22 mouse cellular contexts compared by ENCODE assay signal in the genomic region with DNA sequence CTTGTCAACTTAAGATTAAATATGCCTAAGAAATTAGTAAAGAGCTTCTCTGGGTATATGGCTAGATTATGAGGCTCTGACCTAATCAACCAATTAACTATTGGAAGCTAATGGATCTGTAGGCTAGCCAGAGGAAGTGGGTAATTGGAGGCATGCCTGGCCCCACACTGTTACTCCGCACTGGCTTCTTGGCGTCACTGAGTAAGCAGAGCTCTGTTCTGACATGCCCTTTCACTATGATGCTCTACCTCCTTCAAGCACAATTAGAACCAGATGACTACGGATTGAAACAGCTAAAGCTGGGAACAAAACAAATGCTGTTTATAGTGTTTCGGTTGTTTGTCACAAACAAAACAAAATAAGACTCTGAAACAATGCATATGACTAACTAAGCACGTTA. TPM values are rescaled to one million over a fixed set of nuclear protein-coding genes. Genes with fewer than 3 reads are reported as not detected.
DNase-seq lines count a peak whose midpoint lies in the region; ATAC-seq lines count a peak whose summit lies in the region.
"Had no signal": no experiment of that assay in that cellular context is flagged by ENCODE, and none has a peak within 500 bp of the region (broad histone marks: within the 10 kb centered on the region; RNA-seq: fewer than 3 reads in every experiment).

No protein-coding gene starts in this region.

- DNase-seq in cerebellum, adult 18-20 months = peak; percentile 26 to 37
- no peak for DNase-seq in cerebellum, adult 11 months
- DNase-seq in embryo, embryonic 11 days = peak; percentile 33
- DNase-seq in limb, embryonic 10.5 days (ENCODE audit: low spot score) = peak; percentile 43
- DNase-seq in right cerebral cortex, adult 2 months (ENCODE audit: low spot score in 2 of 2) = no peak
- DNase-seq: adrenal gland, adult 2 months; gastrocnemius, postnatal 25 days; heart, adult 18-20 months; heart, postnatal 14 days; kidney, adult 18-20 months; layer of hippocampus, adult 9-11 months; lung, postnatal 4 days; thymus, postnatal 25 days had no signal

- WGBS in neural tube, embryonic 14.5 days = 58% methylated on average over 5 of the region's 5 CpGs
- 69% methylated on average over 5 of the region's 5 CpGs for WGBS in neural tube, embryonic 15.5 days
- WGBS in limb, embryonic 10.5 days = 24% methylated on average over 5 of the region's 5 CpGs
- WGBS in midbrain, embryonic 16.5 days = 77% methylated on average over 5 of the region's 5 CpGs

- H3K4me2 ChIP-seq in neural tube, embryonic 14.5 days (ENCODE audit: low read depth, low read length) = no peak overlapping the region
- H3K4me2 ChIP-seq in neural tube, embryonic 15.5 days = no peak overlapping the region
- H3K4me2 ChIP-seq in midbrain, embryonic 16.5 days (ENCODE audit: low read length) = no peak overlapping the region
- H3K4me2 ChIP-seq: heart, embryonic 13.5 days; hindbrain, embryonic 13.5 days had no signal

- no peak overlapping the region for H3K27ac ChIP-seq in neural tube, embryonic 14.5 days (ENCODE audit: low read depth, low read length)
- no peak overlapping the region for H3K27ac ChIP-seq in neural tube, embryonic 15.5 days (replicated peaks)
- peak overlapping the region; percentile 56; the same call in 1 of the 2 replicates for H3K27ac ChIP-seq in limb, embryonic 10.5 days
- no peak overlapping the region for H3K27ac ChIP-seq in midbrain, embryonic 16.5 days (ENCODE audit: low read length)
- H3K27ac ChIP-seq: forebrain, embryonic 10.5 days; heart, embryonic 13.5 days; hindbrain, embryonic 13.5 days; midbrain, embryonic 10.5 days had no signal

- H3K9ac ChIP-seq in neural tube, embryonic 14.5 days (replicated peaks; ENCODE audit: low read depth, low read length) = no peak overlapping the region
- H3K9ac ChIP-seq in neural tube, embryonic 15.5 days (replicated peaks) = no peak overlapping the region
- H3K9ac ChIP-seq in midbrain, embryonic 16.5 days (ENCODE audit: low read depth, low read length) = no peak overlapping the region
- H3K9ac ChIP-seq: heart, embryonic 13.5 days; hindbrain, embryonic 13.5 days had no signal

- ATAC-seq in neural tube, embryonic 14.5 days (ENCODE audit: low read depth) = 0 out of 2 replicates have a peak, but pooled peaks have one; percentile 38
- no peak for ATAC-seq in neural tube, embryonic 15.5 days (ENCODE audit: low FRiP score)
- ATAC-seq in midbrain, embryonic 16.5 days = no peak
- ATAC-seq: forebrain, embryonic 16.5 days; inflammation-experienced regulatory T-cells, adult 6 months had no signal

- no peak overlapping the region for H3K4me3 ChIP-seq in neural tube, embryonic 14.5 days (ENCODE audit: low read depth, low read length)
- H3K4me3 ChIP-seq in neural tube, embryonic 15.5 days (replicated peaks) = no peak overlapping the region
- no peak overlapping the region for H3K4me3 ChIP-seq in limb, embryonic 10.5 days
- no peak overlapping the region for H3K4me3 ChIP-seq in midbrain, embryonic 16.5 days (ENCODE audit: low read depth, low read length)
- H3K4me3 ChIP-seq: forebrain, embryonic 10.5 days; heart, embryonic 13.5 days; hindbrain, embryonic 13.5 days; midbrain, embryonic 10.5 days had no signal

- no peaks in the 10 kb centered on the region for H3K36me3 ChIP-seq in neural tube, embryonic 14.5 days (ENCODE audit: control insufficient read depth, insufficient read depth, low read length)
- H3K36me3 ChIP-seq in neural tube, embryonic 15.5 days = no peaks in the 10 kb centered on the region
- peaks cover 7% of the 10 kb centered on the region for H3K36me3 ChIP-seq in limb, embryonic 10.5 days
- H3K36me3 ChIP-seq in midbrain, embryonic 16.5 days (ENCODE audit: control insufficient read depth, insufficient read depth, low read length) = no peaks in the 10 kb centered on the region
- H3K36me3 ChIP-seq: heart, embryonic 13.5 days; hindbrain, embryonic 13.5 days; midbrain, embryonic 10.5 days had no signal

- no peaks in the 10 kb centered on the region for H3K4me1 ChIP-seq in neural tube, embryonic 14.5 days (ENCODE audit: control insufficient read depth, insufficient read depth, low read length)
- peaks cover 2% of the 10 kb centered on the region; the same call in 1 of the 2 replicates for H3K4me1 ChIP-seq in neural tube, embryonic 15.5 days
- peaks cover 8% of the 10 kb centered on the region for H3K4me1 ChIP-seq in limb, embryonic 10.5 days
- no peaks in the 10 kb centered on the region for H3K4me1 ChIP-seq in midbrain, embryonic 16.5 days (ENCODE audit: control insufficient read depth, insufficient read depth, low read length)
- H3K4me1 ChIP-seq: heart, embryonic 13.5 days; hindbrain, embryonic 13.5 days; midbrain, embryonic 10.5 days had no signal

- H3K27me3 ChIP-seq in neural tube, embryonic 14.5 days (ENCODE audit: control insufficient read depth, insufficient read depth, low read length) = no peaks in the 10 kb centered on the region
- no peaks in the 10 kb centered on the region for H3K27me3 ChIP-seq in neural tube, embryonic 15.5 days (replicated peaks)
- H3K27me3 ChIP-seq in limb, embryonic 10.5 days (ENCODE audit: low read depth, poor library complexity, severe bottlenecking) = no peaks in the 10 kb centered on the region
- H3K27me3 ChIP-seq in midbrain, embryonic 16.5 days (ENCODE audit: control insufficient read depth, insufficient read depth, low read depth, low read length) = no peaks in the 10 kb centered on the region
- H3K27me3 ChIP-seq: heart, embryonic 13.5 days; hindbrain, embryonic 13.5 days had no signal

- H3K9me3 ChIP-seq in neural tube, embryonic 14.5 days (ENCODE audit: control insufficient read depth, low read length) = no peaks in the 10 kb centered on the region
- no peaks in the 10 kb centered on the region for H3K9me3 ChIP-seq in neural tube, embryonic 15.5 days (replicated peaks)
- H3K9me3 ChIP-seq in limb, embryonic 10.5 days (replicated peaks) = no peaks in the 10 kb centered on the region
- H3K9me3 ChIP-seq in midbrain, embryonic 16.5 days (replicated peaks; ENCODE audit: control insufficient read depth, low read length, poor library complexity, severe bottlenecking) = no peaks in the 10 kb centered on the region
- H3K9me3 ChIP-seq: forebrain, embryonic 10.5 days; heart, embryonic 13.5 days; hindbrain, embryonic 13.5 days; midbrain, embryonic 10.5 days had no signal

RNA-seq across cellular contexts. Expression of a gene that starts 16.0 kb away (rescaled TPM):
- 90.7 and 93.2 TPM in 2 replicates for polyA plus RNA-seq in neural tube, embryonic 14.5 days (2014; fragmentation: Nextera tagmentation; extraction: Ambion mirVana)
- polyA plus RNA-seq in neural tube, embryonic 15.5 days (2015; fragmentation: Nextera tagmentation; extraction: Ambion mirVana) = 50.4 and 57.4 TPM in 2 replicates
- polyA plus RNA-seq in limb, embryonic 10.5 days (2016; fragmentation: Nextera tagmentation; extraction: Ambion mirVana) = 24.2 and 29.8 TPM in 2 replicates
- polyA plus RNA-seq in midbrain, embryonic 16.5 days (2015; fragmentation: Nextera tagmentation; extraction: Ambion mirVana) = 63.5 and 66.9 TPM in 2 replicates

RNA-seq across cellular contexts. Expression of a gene that starts 59.5 kb away (rescaled TPM):
- 12.4 and 12.5 TPM in 2 replicates for polyA plus RNA-seq in neural tube, embryonic 14.5 days (2014; fragmentation: Nextera tagmentation; extraction: Ambion mirVana)
- 15.1 and 25.6 TPM in 2 replicates for polyA plus RNA-seq in neural tube, embryonic 15.5 days (2015; fragmentation: Nextera tagmentation; extraction: Ambion mirVana)
- polyA plus RNA-seq in limb, embryonic 10.5 days (2016; fragmentation: Nextera tagmentation; extraction: Ambion mirVana) = 9.2 and 9.9 TPM in 2 replicates
- 8.1 and 8.7 TPM in 2 replicates for polyA plus RNA-seq in midbrain, embryonic 16.5 days (2015; fragmentation: Nextera tagmentation; extraction: Ambion mirVana)

Comparison
In these comparisons a context has a peak if more than half of its experiments do, and no peak if none do; other contexts are left out.
1. DNase-seq: peak in cerebellum, adult 18-20 months (2 of 2), embryo, embryonic 11 days (single experiment) and limb, embryonic 10.5 days (single experiment); none in cerebellum, adult 11 months (single experiment) and right cerebral cortex, adult 2 months (0 of 2).